Mouse (Mus musculus) spleen, postnatal 36 days (tissue): ENCODE measurements at regions not wholly inside any gene's neighbourhood (a gene's known extent, or its start where the extent isn't known, plus 50 kb on each side); places are given as distances from the start of the nearest gene placed in this dataset.

Source experiments
- DNase-seq, 2 experiments: peaks; one replicate each; pipeline ENCODE4 v3.0.0; 2022; ENCODE audit warnings: low spot score in 2 of 2, mixed read lengths in 1 of 2

- no peak for DNase-seq
These were observed 518.3 kb upstream of the Nr2f1 start for GRCm38 (mm10) chr13:78717686-78718431.

GRCm38 (mm10) chr13:78717159-78717558 is 517.6 kb upstream of the Nr2f1 start:
- DNase-seq = no peak

GRCm38 (mm10) chr13:78704693-78705092 is 505.1 kb upstream of the Nr2f1 start:
- no peak for DNase-seq

GRCm38 (mm10) chr13:78697814-78698519 is 498.4 kb upstream of the Nr2f1 start:
- no peak for DNase-seq

GRCm38 (mm10) chr13:78679255-78679895 is 479.8 kb upstream of the Nr2f1 start:
- DNase-seq = no peak

GRCm38 (mm10) chr13:78678241-78678640 is 478.7 kb upstream of the Nr2f1 start:
- DNase-seq = no peak

- DNase-seq = no peak
These were observed 458.7 kb upstream of the Nr2f1 start for GRCm38 (mm10) chr13:78658285-78658684.

GRCm38 (mm10) chr13:78656766-78657165 is 457.2 kb upstream of the Nr2f1 start:
- no peak for DNase-seq

- no peak for DNase-seq
These were observed 456.6 kb upstream of the Nr2f1 start for GRCm38 (mm10) chr13:78656196-78656595.

GRCm38 (mm10) chr13:78650824-78651223 is 451.3 kb upstream of the Nr2f1 start:
- no peak for DNase-seq

- DNase-seq = no peak
These were observed 445.0 kb upstream of the Nr2f1 start for GRCm38 (mm10) chr13:78644556-78644955.

- DNase-seq = no peak
These were observed 443.5 kb upstream of the Nr2f1 start for GRCm38 (mm10) chr13:78643023-78643422.

- no peak for DNase-seq
These were observed 442.8 kb upstream of the Nr2f1 start for GRCm38 (mm10) chr13:78642443-78642729.

- DNase-seq = no peak
These were observed 442.3 kb upstream of the Nr2f1 start for GRCm38 (mm10) chr13:78641687-78642442.

GRCm38 (mm10) chr13:78640340-78640739 is 440.8 kb upstream of the Nr2f1 start:
- no peak for DNase-seq

GRCm38 (mm10) chr13:78638462-78638861 is 438.9 kb upstream of the Nr2f1 start:
- no peak for DNase-seq

- DNase-seq = no peak
These were observed 432.1 kb upstream of the Nr2f1 start for GRCm38 (mm10) chr13:78631609-78632008.

GRCm38 (mm10) chr13:78629041-78629727 is 429.6 kb upstream of the Nr2f1 start:
- DNase-seq = no peak

GRCm38 (mm10) chr13:78623652-78624051 is 424.1 kb upstream of the Nr2f1 start:
- DNase-seq = no peak

- DNase-seq = no peak
These were observed 403.3 kb upstream of the Nr2f1 start for GRCm38 (mm10) chr13:78602861-78603211.

GRCm38 (mm10) chr13:78602211-78602860 is 402.8 kb upstream of the Nr2f1 start:
- no peak for DNase-seq
